Mouse (Mus musculus): ENCODE measurements at regions not wholly inside any gene's neighbourhood (a gene's known extent, or its start where the extent isn't known, plus 50 kb on each side); places are given as distances from the start of the nearest gene placed in this dataset.

DNA sequence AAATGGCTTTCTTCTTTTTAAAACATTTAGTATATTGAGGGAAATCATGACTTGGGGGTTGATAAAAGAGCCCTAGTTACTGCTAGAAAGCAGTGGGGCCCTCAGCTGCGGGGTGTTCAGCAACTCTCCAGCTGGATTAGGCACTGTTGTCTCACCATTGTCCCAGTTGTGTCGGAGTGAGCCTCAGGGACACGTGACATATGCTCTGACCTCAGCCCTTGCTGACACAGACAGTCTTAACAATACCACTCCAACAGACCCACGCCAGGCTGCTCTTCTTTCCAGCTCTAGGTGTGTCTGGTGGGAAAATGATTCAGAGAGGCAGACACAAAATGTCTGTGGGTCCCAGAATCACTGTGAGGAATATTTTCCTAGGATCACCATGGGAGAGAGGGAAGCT is 170.2 kb upstream of the Dyrk2 start:
- Histone ChIP-seq H3ac (ENCODE audit: control insufficient read depth, insufficient read length, low read depth) (no peak overlapping the region), H3K79me3 (ENCODE audit: low read depth) (no peaks in the 10 kb centered on the region), H3K36me3 (ENCODE audit: control insufficient read depth, insufficient read depth) (no peaks in the 10 kb centered on the region), H3K4me3 (ENCODE audit: insufficient read depth, poor library complexity, severe bottlenecking) (no peak overlapping the region), H3K27me3 (ENCODE audit: control insufficient read depth, insufficient read depth, insufficient read length) (no peaks in the 10 kb centered on the region), H3K79me2 (ENCODE audit: control insufficient read depth, insufficient read depth) (no peaks in the 10 kb centered on the region)
- peak; percentile 69 for TF ChIP-seq USF1 (IDR thresholded peaks at IDR 0.05; ENCODE audit: low read depth)
- no peak for TF ChIP-seq FOSL1 (IDR thresholded peaks at IDR 0.05; ENCODE audit: insufficient read depth, low read length, poor library complexity, severe bottlenecking)

DNA sequence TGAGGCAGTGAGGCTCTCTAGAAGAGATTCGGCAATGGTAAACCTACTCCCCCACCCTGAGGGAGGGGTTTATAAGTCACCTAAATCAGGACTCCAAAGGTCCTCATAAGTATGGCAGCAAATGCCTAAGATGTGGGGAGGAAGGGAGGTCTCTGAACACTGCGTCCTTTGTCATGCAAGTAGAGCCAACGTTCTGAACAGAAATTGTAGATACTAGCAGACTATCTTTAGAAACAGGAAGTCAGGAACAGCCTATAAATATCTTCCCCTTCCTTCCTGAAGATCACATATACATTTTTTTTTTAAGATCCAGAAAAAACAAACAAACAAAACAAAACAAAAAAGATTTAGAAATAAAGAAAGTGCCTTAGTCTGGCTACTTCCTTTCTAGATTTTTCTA is 169.7 kb upstream of the Dyrk2 start:
- Histone ChIP-seq H3K36me3 (ENCODE audit: control insufficient read depth, insufficient read depth) (no peaks in the 10 kb centered on the region), H3K79me3 (ENCODE audit: low read depth) (no peaks in the 10 kb centered on the region), H3K27me3 (ENCODE audit: control insufficient read depth, insufficient read depth, insufficient read length) (no peaks in the 10 kb centered on the region), H3K79me2 (ENCODE audit: control insufficient read depth, insufficient read depth) (no peaks in the 10 kb centered on the region), H3K4me3 (ENCODE audit: insufficient read depth, poor library complexity, severe bottlenecking) (no peak overlapping the region), H3ac (ENCODE audit: control insufficient read depth, insufficient read length, low read depth) (no peak overlapping the region)
- TF ChIP-seq MYOD1 (IDR thresholded peaks at IDR 0.05; ENCODE audit: control insufficient read depth, insufficient read length, low read depth) = no peak
- TF ChIP-seq FOSL1 (IDR thresholded peaks at IDR 0.05; ENCODE audit: insufficient read depth, low read length, poor library complexity, severe bottlenecking) = no peak
- no peak for TF ChIP-seq CTCF (IDR thresholded peaks at IDR 0.05; ENCODE audit: control insufficient read depth, insufficient read depth, insufficient read length)
- no peak for TF ChIP-seq MAX (IDR thresholded peaks at IDR 0.05)
- TF ChIP-seq CEBPB (IDR thresholded peaks at IDR 0.05; ENCODE audit: low read depth) = no peak
- TF ChIP-seq MYOG (IDR thresholded peaks at IDR 0.05; ENCODE audit: control insufficient read depth, extremely low read depth, insufficient read length) = no peak
- TF ChIP-seq USF1 (IDR thresholded peaks at IDR 0.05; ENCODE audit: low read depth) = no peak

DNA sequence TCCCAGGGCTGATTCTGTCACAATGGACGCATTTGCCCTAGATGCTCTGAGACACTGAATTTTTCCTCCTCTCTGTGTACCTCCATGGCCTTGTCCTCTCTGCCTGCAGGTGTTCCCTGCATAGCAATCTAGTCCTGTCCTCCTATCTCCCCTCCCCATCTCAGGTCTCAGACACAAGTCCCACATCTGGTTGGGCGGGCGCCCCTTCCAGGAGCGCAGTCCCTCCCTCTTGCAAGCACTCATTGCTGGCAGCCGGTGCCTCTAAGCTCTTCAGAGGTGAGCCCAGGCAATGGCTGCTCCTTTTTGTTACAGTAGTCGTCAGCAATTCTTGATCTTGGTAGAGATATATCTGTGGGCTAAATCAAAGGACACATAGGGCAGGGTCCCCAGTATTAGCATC is 169.0 kb upstream of the Dyrk2 start:
- H3K4me3 ChIP-seq (ENCODE audit: insufficient read depth, poor library complexity, severe bottlenecking) = no peak overlapping the region
- no peaks in the 10 kb centered on the region for H3K79me3 ChIP-seq (ENCODE audit: low read depth)
- no peaks in the 10 kb centered on the region for H3K79me2 ChIP-seq (ENCODE audit: control insufficient read depth, insufficient read depth)
- H3ac ChIP-seq (ENCODE audit: control insufficient read depth, insufficient read length, low read depth) = no peak overlapping the region
- TF ChIP-seq MYOG (IDR thresholded peaks at IDR 0.05; ENCODE audit: control insufficient read depth, extremely low read depth, insufficient read length) (no peak), MAX (IDR thresholded peaks at IDR 0.05) (no peak), USF1 (IDR thresholded peaks at IDR 0.05; ENCODE audit: low read depth) (no peak), FOSL1 (IDR thresholded peaks at IDR 0.05; ENCODE audit: insufficient read depth, low read length, poor library complexity, severe bottlenecking) (no peak), CEBPB (IDR thresholded peaks at IDR 0.05; ENCODE audit: low read depth) (no peak), CTCF (IDR thresholded peaks at IDR 0.05; ENCODE audit: control insufficient read depth, insufficient read depth, insufficient read length) (no peak), MYOD1 (IDR thresholded peaks at IDR 0.05; ENCODE audit: control insufficient read depth, insufficient read length, low read depth) (no peak)
- no peaks in the 10 kb centered on the region for H3K27me3 ChIP-seq (ENCODE audit: control insufficient read depth, insufficient read depth, insufficient read length)
- no peaks in the 10 kb centered on the region for H3K36me3 ChIP-seq (ENCODE audit: control insufficient read depth, insufficient read depth)

DNA sequence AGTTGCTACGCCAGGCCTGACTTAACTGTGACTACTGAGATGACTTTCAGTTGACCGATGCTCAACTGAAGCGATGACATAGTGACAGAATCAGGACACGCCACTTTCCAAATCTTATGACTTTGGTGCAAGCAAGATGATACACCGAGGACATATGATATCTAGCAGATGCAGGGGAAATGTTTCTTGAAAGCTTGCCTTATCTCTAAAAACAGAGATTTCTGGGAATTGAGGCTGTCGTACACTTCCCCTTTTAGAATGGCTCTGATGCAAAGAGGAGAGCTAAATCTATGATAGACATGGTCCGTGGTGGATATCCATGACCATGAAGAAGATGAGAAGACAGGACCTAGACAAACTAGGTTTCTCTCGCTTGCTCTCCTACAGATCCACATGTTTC is 167.8 kb upstream of the Dyrk2 start:
- no peaks in the 10 kb centered on the region for H3K27me3 ChIP-seq (ENCODE audit: control insufficient read depth, insufficient read depth, insufficient read length)

DNA sequence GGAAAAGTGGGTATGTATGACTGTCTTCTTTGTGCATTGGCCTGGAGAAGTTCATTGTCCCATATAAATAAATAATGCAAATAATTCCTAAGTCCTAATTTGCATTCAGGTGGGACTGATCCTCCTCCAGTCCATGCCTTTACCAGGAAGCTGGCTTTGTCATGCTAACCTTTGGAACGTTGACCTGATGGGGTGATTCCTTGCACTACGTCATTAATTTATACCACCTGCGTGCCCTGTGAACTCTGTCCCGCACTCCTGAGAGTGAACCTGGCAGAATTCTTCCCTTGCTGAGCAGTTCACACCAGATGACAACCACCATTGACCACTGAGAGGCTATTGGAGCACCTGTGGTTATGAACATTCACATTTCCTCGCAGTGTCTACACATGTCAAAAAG is 165.9 kb upstream of the Dyrk2 start:
- no peak overlapping the region for H3K4me3 ChIP-seq (ENCODE audit: insufficient read depth, poor library complexity, severe bottlenecking)
- H3ac ChIP-seq (ENCODE audit: control insufficient read depth, insufficient read length, low read depth) = no peak overlapping the region
- no peaks in the 10 kb centered on the region for H3K36me3 ChIP-seq (ENCODE audit: control insufficient read depth, insufficient read depth)
- no peaks in the 10 kb centered on the region for H3K79me3 ChIP-seq (ENCODE audit: low read depth)
- H3K27me3 ChIP-seq (ENCODE audit: control insufficient read depth, insufficient read depth, insufficient read length) = no peaks in the 10 kb centered on the region
- TF ChIP-seq USF1 (IDR thresholded peaks at IDR 0.05; ENCODE audit: low read depth) = no peak
- TF ChIP-seq CEBPB (IDR thresholded peaks at IDR 0.05; ENCODE audit: low read depth) = no peak
- TF ChIP-seq FOSL1 (IDR thresholded peaks at IDR 0.05; ENCODE audit: insufficient read depth, low read length, poor library complexity, severe bottlenecking) = no peak
- H3K79me2 ChIP-seq (ENCODE audit: control insufficient read depth, insufficient read depth) = no peaks in the 10 kb centered on the region

More for the DNA sequence above, 167.8 kb upstream of the Dyrk2 start:
- H3K36me3 ChIP-seq (ENCODE audit: control insufficient read depth, insufficient read depth) = no peaks in the 10 kb centered on the region
- H3K79me2 ChIP-seq (ENCODE audit: control insufficient read depth, insufficient read depth) = no peaks in the 10 kb centered on the region
- TF ChIP-seq CEBPB (IDR thresholded peaks at IDR 0.05; ENCODE audit: low read depth) = no peak
- no peak for TF ChIP-seq MYOD1 (IDR thresholded peaks at IDR 0.05; ENCODE audit: control insufficient read depth, insufficient read length, low read depth)
- no peak for TF ChIP-seq CTCF (IDR thresholded peaks at IDR 0.05; ENCODE audit: control insufficient read depth, insufficient read depth, insufficient read length)
- TF ChIP-seq MAX (IDR thresholded peaks at IDR 0.05) = no peak
- no peak for TF ChIP-seq MYOG (IDR thresholded peaks at IDR 0.05; ENCODE audit: control insufficient read depth, extremely low read depth, insufficient read length)
- no peak for TF ChIP-seq USF1 (IDR thresholded peaks at IDR 0.05; ENCODE audit: low read depth)
- no peak for TF ChIP-seq FOSL1 (IDR thresholded peaks at IDR 0.05; ENCODE audit: insufficient read depth, low read length, poor library complexity, severe bottlenecking)
- no peaks in the 10 kb centered on the region for H3K79me3 ChIP-seq (ENCODE audit: low read depth)
- H3K4me3 ChIP-seq (ENCODE audit: insufficient read depth, poor library complexity, severe bottlenecking) = no peak overlapping the region
- no peak overlapping the region for H3ac ChIP-seq (ENCODE audit: control insufficient read depth, insufficient read length, low read depth)

DNA sequence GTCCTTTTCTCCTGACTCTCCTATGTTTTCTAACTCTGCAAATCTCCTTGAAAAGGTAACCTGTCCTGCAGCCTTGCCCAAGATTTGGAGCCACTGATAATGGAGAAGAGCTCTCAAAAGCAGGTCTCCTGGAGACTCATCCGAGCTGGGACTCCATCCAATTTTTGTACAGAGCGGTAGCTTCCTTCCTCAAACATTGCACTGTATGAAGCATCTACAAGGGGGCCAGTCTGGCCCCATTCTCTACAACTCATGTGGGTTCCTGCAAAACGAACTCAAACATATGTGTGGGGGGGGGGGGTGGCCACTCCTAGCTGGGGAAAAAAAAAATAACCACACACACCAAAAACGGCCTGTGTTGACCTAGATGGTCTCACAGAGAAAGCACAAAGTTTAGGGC is 164.4 kb upstream of the Dyrk2 start:
- Histone ChIP-seq H3K27me3 (ENCODE audit: control insufficient read depth, insufficient read depth, insufficient read length) (no peaks in the 10 kb centered on the region), H3K36me3 (ENCODE audit: control insufficient read depth, insufficient read depth) (no peaks in the 10 kb centered on the region), H3K79me3 (ENCODE audit: low read depth) (no peaks in the 10 kb centered on the region), H3ac (ENCODE audit: control insufficient read depth, insufficient read length, low read depth) (no peak overlapping the region), H3K4me3 (ENCODE audit: insufficient read depth, poor library complexity, severe bottlenecking) (no peak overlapping the region), H3K79me2 (ENCODE audit: control insufficient read depth, insufficient read depth) (no peaks in the 10 kb centered on the region)
- TF ChIP-seq MAX (IDR thresholded peaks at IDR 0.05) (no peak), MYOG (IDR thresholded peaks at IDR 0.05; ENCODE audit: control insufficient read depth, extremely low read depth, insufficient read length) (no peak), CTCF (IDR thresholded peaks at IDR 0.05; ENCODE audit: control insufficient read depth, insufficient read depth, insufficient read length) (no peak), CEBPB (IDR thresholded peaks at IDR 0.05; ENCODE audit: low read depth) (no peak), MYOD1 (IDR thresholded peaks at IDR 0.05; ENCODE audit: control insufficient read depth, insufficient read length, low read depth) (no peak), FOSL1 (IDR thresholded peaks at IDR 0.05; ENCODE audit: insufficient read depth, low read length, poor library complexity, severe bottlenecking) (no peak), USF1 (IDR thresholded peaks at IDR 0.05; ENCODE audit: low read depth) (no peak)

Measured in C2C12 (cell line).